Mouse (Mus musculus) activated CD4-positive, CD25-positive, alpha-beta regulatory T cell, adult 4 months (primary cell): ENCODE data around the gene Wdfy1. TPM values are rescaled to one million over a fixed set of nuclear protein-coding genes. Genes with fewer than 3 reads are reported as not detected.

Experiments
- polyA plus RNA-seq, 2 experiments: library from polyadenylated mRNA; unstranded; fragments of 100-300 nt; shearing (Covaris generic); gene quantifications; one replicate each; pipeline ENCODE4 v1.2.1; 2017

The Wdfy1 gene
- polyA plus RNA-seq, 2 experiments from 2014 or later: 18.6 to 34.1 TPM

Other genes with a start within 250 kb of the Wdfy1 start
- gene Ap1s3, start 104.2 kb downstream of the Wdfy1 start, polyA plus RNA-seq: 1 to 10 TPM; 2.6 to 3.5 TPM
- gene Mrpl44, start 125 bp downstream of the Wdfy1 start, polyA plus RNA-seq: 10 to 100 TPM; 58.8 to 63.5 TPM
- 1 to 10 TPM; 1.5 to 3.1 TPM for gene Serpine2, start 85.0 kb upstream of the Wdfy1 start, polyA plus RNA-seq